Mouse (Mus musculus) lung, postnatal 0 days (tissue): ENCODE data around the gene Mrps7.

Experiments used
- CTCF ChIP-seq: IDR thresholded peaks from 2 replicates; pipeline ENCODE4 v1.5.1; 2016; ENCODE audit warnings: antibody characterized with exemption, mild to moderate bottlenecking
- EP300 ChIP-seq: IDR thresholded peaks from 2 replicates; pipeline ENCODE4 v1.6.1; 2016; ENCODE audit warnings: antibody characterized with exemption, mild to moderate bottlenecking, control low read depth

DNA sequence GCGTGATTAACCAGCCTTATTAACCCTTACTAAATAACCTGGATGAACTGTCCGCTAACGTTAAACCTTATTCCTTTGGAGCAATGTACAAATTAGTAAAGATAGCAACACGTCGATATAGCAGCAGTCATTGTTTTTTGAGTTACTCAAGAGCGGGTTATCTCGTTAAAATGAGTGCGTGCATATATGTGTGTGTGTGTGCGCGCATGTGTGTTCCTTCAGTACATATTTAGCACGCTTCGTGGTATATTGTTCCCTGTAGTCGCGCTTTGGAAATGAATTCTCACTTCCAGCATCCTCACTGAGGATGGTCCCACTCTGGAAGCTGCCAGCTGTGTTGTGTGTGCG is 623 bp upstream of the Mrps7 start:
- TF ChIP-seq EP300 = no peak
- TF ChIP-seq CTCF = no peak
